Mouse (Mus musculus) limb, embryonic 10.5 days (tissue): Measurements from ENCODE around the gene Ankrd39. TPM values are rescaled to one million over a fixed set of nuclear protein-coding genes. Genes with fewer than 3 reads are reported as not detected.
"Not testable (repeated sequence)": the region's sequence is repeated elsewhere in the genome, so short reads cannot be mapped to it uniquely, and the experiment has no call there.

Experiments
- DNase-seq: peaks from one replicate; pipeline ENCODE4 v3.0.0-alpha.2; 2017; ENCODE audit warnings: low spot score
- H3K27ac ChIP-seq: fragments of 300-500 bp; sonication (generic); 2 replicates; pipeline ENCODE4 v1.5.1; 2016; ENCODE audit warnings: mild to moderate bottlenecking
- H3K27me3 ChIP-seq: fragments of 300-500 bp; sonication (generic); 2 replicates; pipeline ENCODE4 v1.6.1; 2016; ENCODE audit warnings: low read depth, mild to moderate bottlenecking; ENCODE audit not compliant: poor library complexity, severe bottlenecking
- H3K36me3 ChIP-seq: fragments of 300-500 bp; sonication (generic); 2 replicates; pipeline ENCODE4 v1.6.1; 2016; ENCODE audit warnings: mild to moderate bottlenecking, moderate library complexity
- H3K4me1 ChIP-seq: fragments of 300-500 bp; sonication (generic); 2 replicates; pipeline ENCODE4 v1.6.1; 2016
- H3K4me3 ChIP-seq: fragments of 300-500 bp; sonication (generic); 2 replicates; pipeline ENCODE4 v1.5.1; 2016; ENCODE audit warnings: mild to moderate bottlenecking, moderate library complexity
- H3K9me3 ChIP-seq: fragments of 300-500 bp; sonication (generic); replicated peaks from 2 replicates; pipeline ENCODE4 v1.6.1; 2016; ENCODE audit warnings: mild to moderate bottlenecking
- WGBS: fragments of 180-500 bp; shearing (Covaris S2); methylation state at CpG from one replicate; pipeline ENCODE4 v1.1.7; 2016; 5-methylcytosine and 5-hydroxymethylcytosine counted together
- polyA plus RNA-seq: library from polyadenylated mRNA; unstranded; fragments of >200 nt; fragmentation: Nextera tagmentation; extraction: Ambion mirVana; gene quantifications from 2 replicates; pipeline ENCODE4 v1.2.1, GENCODE M21; 2016

Gene Ankrd39
- polyA plus RNA-seq, 1 experiment from 2014 or later, result 20.3 TPM

DNA sequence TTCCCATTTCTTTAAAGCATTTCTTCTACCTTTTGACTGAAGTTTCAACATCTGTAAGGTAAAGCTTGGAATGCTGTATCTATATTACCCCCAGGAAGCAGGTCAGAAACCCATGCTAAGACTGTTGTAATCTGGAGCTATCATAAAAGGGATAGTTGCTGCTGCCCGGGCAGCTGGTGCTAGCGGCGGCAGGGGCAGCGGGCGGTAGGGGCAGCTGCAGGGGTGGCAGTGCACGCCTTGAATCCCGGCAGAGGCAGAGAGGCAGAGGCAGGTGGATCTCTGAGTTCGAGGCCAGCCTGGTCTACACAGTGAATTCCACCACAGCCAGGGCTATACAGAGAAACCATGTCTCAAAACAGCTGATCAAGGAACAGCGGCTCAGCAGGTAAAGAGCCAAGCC is 4.3 kb downstream of the Ankrd39 start:
- peaks cover 31% of the 10 kb centered on the region for H3K4me1 ChIP-seq

DNA sequence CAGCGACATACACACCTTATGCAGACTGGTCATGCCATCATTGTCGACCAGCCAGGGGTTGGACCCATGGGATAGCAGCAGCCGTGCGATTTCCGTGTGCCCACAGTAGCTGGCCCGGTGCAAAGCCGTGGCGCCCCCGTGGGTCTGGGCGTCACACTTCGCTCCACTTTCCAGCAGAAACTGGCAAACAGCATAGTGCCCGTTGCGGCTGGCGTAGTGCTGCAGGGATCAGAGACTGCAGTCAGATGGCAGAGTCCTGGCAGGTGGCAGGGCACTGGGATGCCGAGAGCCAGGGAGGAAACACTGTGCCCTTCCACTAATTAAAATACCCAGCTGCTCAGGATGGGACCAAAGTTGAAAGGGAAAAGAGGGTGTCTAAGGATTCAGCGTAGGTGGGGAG is 5.4 kb downstream of the Ankrd39 start:
- H3K9me3 ChIP-seq, result no peaks in the 10 kb centered on the region
- WGBS, result 96% methylated on average over 16 of the region's 16 CpGs

More for the DNA sequence above, 4.3 kb downstream of the Ankrd39 start:
- Histone ChIP-seq H3K27me3 (no peaks in the 10 kb centered on the region), H3K36me3 (peaks cover 42% of the 10 kb centered on the region), H3K9me3 (no peaks in the 10 kb centered on the region), H3K27ac (no peak overlapping the region), H3K4me3 (no peak overlapping the region)
- whole genome bisulfite sequencing, result 94% methylated on average over 9 of the region's 9 CpGs
- DNase-seq, result no peak

DNA sequence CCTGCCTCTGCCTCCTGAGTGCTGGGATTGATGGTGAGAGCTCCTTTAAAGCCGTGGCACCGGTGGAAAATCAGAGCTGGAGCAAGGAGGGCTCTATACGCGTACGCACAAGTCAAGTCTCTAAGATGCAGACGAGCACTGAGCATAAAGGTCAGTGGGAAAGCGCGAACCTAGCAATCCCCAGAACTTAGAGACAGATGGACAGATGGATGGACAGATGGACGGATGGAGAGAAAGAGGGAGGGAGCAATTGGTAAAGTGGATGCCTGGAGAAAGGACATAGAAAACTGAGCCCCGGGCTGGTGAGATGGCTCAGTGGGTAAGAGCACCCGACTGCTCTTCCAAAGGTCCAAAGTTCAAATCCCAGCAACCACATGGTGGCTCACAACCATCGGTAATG is 6.4 kb downstream of the Ankrd39 start:
- Histone ChIP-seq H3K36me3 (peaks cover 45% of the 10 kb centered on the region), H3K27ac (no peak overlapping the region), H3K9me3 (no peaks in the 10 kb centered on the region), H3K4me3 (no peak overlapping the region), H3K27me3 (no peaks in the 10 kb centered on the region), H3K4me1 (peaks cover 17% of the 10 kb centered on the region; the same call in 1 of the 2 replicates)
- WGBS, result 92% methylated on average over 12 of the region's 12 CpGs
- DNase-seq, result no peak

More for the DNA sequence above, 5.4 kb downstream of the Ankrd39 start:
- H3K4me1 ChIP-seq, result peaks cover 22% of the 10 kb centered on the region
- H3K4me3 ChIP-seq, result no peak overlapping the region
- peaks cover 45% of the 10 kb centered on the region for H3K36me3 ChIP-seq
- no peak for DNase-seq
- no peak overlapping the region for H3K27ac ChIP-seq
- no peaks in the 10 kb centered on the region for H3K27me3 ChIP-seq

DNA sequence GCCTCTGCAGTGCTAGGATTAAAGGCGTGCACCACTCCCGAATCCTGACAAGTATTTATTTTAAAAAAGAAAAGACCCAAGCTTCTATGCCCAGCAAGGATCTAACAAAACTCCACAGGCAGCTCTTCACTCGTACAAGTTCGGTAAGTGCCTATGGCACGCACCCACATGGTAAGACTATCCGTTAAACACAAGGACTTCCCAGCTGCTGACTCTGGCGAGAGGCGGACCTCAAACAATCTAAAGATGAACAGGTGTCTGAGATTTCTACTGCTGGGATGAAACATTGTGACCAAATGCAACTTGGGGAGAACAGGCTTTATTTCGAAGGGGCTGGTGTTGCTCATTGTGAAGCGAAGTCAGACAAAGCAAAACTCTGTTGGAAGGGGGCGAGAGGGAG is 7.1 kb downstream of the Ankrd39 start:
- peaks cover 45% of the 10 kb centered on the region for H3K36me3 ChIP-seq
- H3K9me3 ChIP-seq, result no peaks in the 10 kb centered on the region
- no peaks in the 10 kb centered on the region for H3K27me3 ChIP-seq
- peaks cover 17% of the 10 kb centered on the region; the same call in 1 of the 2 replicates for H3K4me1 ChIP-seq
- no peak overlapping the region for H3K4me3 ChIP-seq
- WGBS, result 92% methylated on average over 11 of the region's 11 CpGs
- H3K27ac ChIP-seq, result no peak overlapping the region
- no peak for DNase-seq

DNA sequence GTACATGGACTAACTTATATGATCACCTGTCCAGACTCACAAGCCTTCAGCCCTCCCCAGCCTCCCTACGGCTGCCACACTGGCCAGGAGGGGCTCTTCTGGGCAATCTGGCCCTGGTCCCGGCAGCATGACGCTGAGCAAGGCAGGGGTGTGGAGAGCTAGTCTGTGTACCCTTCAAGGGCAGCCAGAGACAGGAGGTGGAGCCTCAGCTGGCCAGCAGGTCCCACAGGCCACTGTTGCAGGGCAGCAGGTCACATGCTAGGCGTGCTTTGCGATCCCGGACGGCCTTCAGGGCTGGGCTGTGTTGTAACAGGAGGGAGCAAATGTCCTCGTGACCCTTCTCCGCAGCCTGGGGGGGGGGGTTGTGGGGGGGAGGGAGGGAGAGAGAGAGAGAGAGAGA is 8.1 kb downstream of the Ankrd39 start, which contains the start of gene Gm42417:
Gm42417 (minus strand) TSS at position 244 of the 400 bp plus-strand sequence.
- Histone ChIP-seq H3K36me3 (peaks cover 45% of the 10 kb centered on the region), H3K4me1 (peaks cover 17% of the 10 kb centered on the region; the same call in 1 of the 2 replicates), H3K27ac (no peak within 1 kb of the TSS), H3K4me3 (no peak within 1 kb of the TSS), H3K27me3 (no peaks in the 10 kb centered on the region), H3K9me3 (no peaks in the 10 kb centered on the region)
- WGBS, result 38% methylated on average over 9 of the region's 9 CpGs
- DNase-seq, result no peak

DNA sequence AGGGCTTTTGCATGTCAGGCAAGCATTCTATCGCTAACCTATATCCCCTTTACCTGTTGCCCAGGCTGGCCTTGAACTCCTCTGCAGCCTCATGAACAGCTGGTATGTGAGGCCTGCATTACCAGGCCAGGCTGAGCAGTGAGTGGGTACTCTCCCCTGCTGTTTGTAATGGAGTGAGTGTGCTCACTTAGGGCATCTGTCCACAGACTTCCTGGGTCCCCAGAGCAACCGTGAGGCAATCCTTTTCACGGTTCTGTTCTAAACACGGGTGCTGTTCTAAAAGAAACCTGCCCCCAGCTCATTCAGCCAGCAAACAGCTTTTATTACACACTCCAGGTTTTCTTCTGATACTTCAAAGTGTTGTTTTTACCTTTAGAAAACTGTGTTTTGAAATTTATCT is 8.5 kb downstream of the Ankrd39 start:
- WGBS, result 89% methylated on average over 4 of the region's 4 CpGs
- H3K4me1 ChIP-seq, result peaks cover 12% of the 10 kb centered on the region; the same call in 1 of the 2 replicates

DNA sequence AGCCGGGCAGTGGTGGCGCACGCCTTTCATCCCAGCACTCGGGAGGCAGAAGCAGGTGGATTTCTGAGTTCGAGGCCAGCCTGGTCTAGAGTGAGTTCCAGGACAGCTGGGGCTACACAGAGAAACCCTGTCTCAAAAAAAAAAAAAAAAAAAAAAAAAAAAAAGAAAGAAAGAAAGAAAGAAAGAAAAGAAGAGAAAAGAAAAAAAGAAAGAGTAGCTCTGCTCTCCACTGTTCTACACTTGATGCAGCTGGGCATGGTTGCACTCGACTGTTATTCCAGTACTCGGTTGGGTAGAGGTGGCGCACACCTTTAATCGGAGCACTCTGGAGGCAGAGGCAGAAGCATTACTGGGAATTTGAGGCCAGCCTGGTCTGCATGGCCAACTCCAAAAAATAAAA is 10.5 kb downstream of the Ankrd39 start, which contains the start of gene Ankrd23:
Ankrd23 (minus strand) TSS at position 101 of the 400 bp plus-strand sequence.
- not testable (repeated sequence) for H3K4me3 ChIP-seq, H3K27me3 ChIP-seq, DNase-seq, H3K27ac ChIP-seq, H3K4me1 ChIP-seq, H3K9me3 ChIP-seq
- WGBS, result 95% methylated on average over 9 of the region's 9 CpGs
- H3K36me3 ChIP-seq, result peaks cover 39% of the 10 kb centered on the region

More for the DNA sequence above, 8.5 kb downstream of the Ankrd39 start:
- Histone ChIP-seq H3K27ac (no peak overlapping the region), H3K9me3 (no peaks in the 10 kb centered on the region), H3K27me3 (no peaks in the 10 kb centered on the region), H3K36me3 (peaks cover 45% of the 10 kb centered on the region), H3K4me3 (no peak overlapping the region)
- DNase-seq, result no peak

DNA sequence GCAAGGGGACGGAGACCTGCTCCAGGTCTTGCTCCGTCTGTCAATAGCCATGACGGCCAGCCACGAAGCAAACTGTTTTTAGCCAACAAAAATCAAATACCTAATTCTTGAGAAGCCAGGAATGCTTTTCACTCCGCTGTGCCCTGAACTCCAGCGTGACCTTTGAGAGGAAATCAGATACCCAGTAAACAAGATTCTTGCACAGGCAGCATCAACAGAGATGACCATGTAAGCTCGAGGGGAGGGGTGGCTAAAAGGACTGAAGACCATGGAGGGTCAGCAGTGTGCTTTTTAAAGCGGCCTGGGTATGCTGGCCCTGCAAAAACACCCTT is 10.9 kb downstream of the Ankrd39 start:
- DNase-seq, result no peak
- no peaks in the 10 kb centered on the region for H3K27me3 ChIP-seq
- no peaks in the 10 kb centered on the region for H3K9me3 ChIP-seq
- no peak overlapping the region for H3K27ac ChIP-seq
- WGBS, result 78% methylated on average over 8 of the region's 8 CpGs
- H3K4me1 ChIP-seq, result 0 out of 2 replicates have a peak, but pooled peaks cover 10% of the 10 kb centered on the region
- peaks cover 39% of the 10 kb centered on the region for H3K36me3 ChIP-seq
- no peak overlapping the region for H3K4me3 ChIP-seq

DNA sequence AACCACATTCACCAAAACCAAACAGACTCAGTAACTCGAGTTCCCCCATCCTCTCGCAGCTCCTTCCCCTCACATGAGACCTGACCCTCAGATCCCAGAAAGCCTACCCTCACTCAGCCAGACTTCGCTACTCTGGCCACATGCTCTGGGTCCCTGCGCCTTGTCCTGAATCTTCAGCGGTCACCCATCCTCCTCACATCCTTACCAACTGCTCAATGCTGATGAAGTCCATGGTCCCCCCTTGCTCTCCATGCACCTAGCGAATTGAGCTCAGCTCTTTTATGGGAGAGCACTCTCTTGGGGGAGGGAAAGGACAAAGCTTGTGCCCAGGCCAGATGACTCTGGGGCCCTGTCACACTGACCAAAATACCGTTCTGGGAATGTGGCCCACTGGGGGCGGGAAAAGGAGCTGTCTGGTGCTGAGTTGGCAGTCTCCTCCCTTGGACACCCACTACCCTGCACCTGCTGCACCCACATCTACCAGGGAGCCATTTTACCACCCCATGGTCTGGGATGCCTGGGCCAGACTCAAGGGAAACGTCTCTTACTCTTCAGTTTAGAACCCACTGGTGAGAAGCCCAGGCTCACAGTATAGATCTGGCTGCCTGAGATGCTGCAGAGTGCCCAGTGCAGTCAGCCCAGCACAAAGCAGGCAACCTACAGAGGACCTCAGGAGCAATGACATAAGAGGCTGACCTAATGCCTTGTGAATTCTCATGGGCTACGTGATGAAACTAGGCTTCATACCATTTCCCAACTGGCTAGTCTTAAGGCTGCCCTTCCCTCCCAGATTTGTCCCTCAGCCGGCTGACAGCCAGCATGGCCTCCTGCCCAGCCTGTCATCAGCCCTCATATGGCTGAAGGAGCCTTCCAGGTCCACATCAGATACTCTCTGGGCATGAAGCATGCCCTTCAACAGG is 11.5 kb downstream of the Ankrd39 start:
- no peak overlapping the region for H3K27ac ChIP-seq
- 85% methylated on average over 11 of the region's 11 CpGs for WGBS

DNA sequence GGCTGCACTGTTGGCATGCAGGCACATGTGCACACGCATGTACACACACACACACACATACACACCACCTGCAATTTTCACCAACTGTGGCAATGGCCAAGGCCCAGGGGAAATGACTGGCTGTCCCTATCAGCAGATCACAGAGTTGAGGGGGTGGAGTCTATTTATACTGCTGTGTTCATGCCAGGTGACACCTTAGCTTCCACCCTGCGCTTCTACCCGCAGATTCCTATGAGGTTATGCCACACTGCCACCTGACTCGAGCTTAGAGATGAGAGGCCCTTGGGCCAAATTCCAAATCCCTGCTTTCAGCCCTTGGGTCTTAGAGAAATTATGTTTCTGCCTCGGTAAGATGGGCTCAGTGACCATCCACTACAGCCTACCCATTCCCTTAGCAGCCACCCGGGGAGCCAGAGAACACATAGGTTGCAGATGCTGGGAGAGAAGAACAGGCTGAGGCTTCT is 12.6 kb downstream of the Ankrd39 start:
- Histone ChIP-seq H3K4me1 (0 out of 2 replicates have a peak, but pooled peaks cover 9% of the 10 kb centered on the region), H3K4me3 (no peak overlapping the region)

More for the DNA sequence above, 11.5 kb downstream of the Ankrd39 start:
- no peak overlapping the region for H3K4me3 ChIP-seq
- no peaks in the 10 kb centered on the region for H3K27me3 ChIP-seq
- no peaks in the 10 kb centered on the region for H3K9me3 ChIP-seq
- peaks cover 39% of the 10 kb centered on the region for H3K36me3 ChIP-seq
- no peak for DNase-seq
- 0 out of 2 replicates have a peak, but pooled peaks cover 10% of the 10 kb centered on the region for H3K4me1 ChIP-seq

DNA sequence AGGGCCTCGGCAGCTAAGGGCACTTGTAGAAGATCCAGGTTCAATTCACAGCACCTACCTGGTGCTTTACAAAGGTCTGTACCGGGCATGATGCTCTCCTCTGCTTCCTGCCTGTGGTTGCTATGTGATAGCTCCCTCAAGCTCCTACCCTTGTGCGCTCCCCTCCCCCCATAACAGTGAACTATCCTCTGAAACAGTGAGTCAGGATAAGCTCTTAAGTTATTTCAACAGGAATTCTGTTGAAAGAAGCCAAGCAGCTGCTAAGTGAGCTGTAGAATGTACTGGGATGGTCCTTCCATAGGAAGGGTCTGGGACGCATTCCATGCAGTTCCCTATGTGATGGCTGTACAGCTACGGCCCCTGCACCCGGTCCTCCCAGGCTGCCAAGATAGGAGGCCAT is 13.7 kb downstream of the Ankrd39 start:
- Histone ChIP-seq H3K9me3 (no peaks in the 10 kb centered on the region), H3K36me3 (peaks cover 23% of the 10 kb centered on the region), H3K4me1 (0 out of 2 replicates have a peak, but pooled peaks cover 3% of the 10 kb centered on the region), H3K4me3 (no peak overlapping the region), H3K27ac (no peak overlapping the region; the same call in 1 of the 2 replicates), H3K27me3 (no peaks in the 10 kb centered on the region)
- DNase-seq, result no peak
- 84% methylated on average over 6 of the region's 6 CpGs for WGBS

More for the DNA sequence above, 12.6 kb downstream of the Ankrd39 start:
- WGBS, result 73% methylated on average over 6 of the region's 6 CpGs
- no peaks in the 10 kb centered on the region for H3K27me3 ChIP-seq
- DNase-seq, result no peak
- no peaks in the 10 kb centered on the region for H3K9me3 ChIP-seq
- no peak overlapping the region for H3K27ac ChIP-seq
- H3K36me3 ChIP-seq, result peaks cover 32% of the 10 kb centered on the region

DNA sequence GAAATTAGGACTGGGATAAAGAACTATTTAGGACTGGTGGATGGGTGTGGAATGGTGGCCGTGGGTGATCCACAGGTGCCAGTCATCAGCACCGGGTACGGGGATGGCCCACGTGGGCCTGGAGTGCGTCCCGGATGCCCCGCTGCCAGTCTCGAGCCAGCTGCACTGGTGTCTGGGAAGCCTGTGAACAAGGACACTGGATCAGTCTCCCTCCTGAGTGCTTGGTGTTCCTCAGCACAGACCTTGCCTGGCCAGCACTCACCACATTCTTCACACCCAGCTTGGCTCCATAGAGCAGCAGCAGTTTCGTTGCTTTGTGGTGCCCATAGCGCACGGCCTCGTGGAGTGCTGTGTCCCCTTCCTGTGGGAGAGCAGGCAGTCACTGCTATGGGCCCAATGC is 15.8 kb downstream of the Ankrd39 start:
- no peaks in the 10 kb centered on the region for H3K27me3 ChIP-seq
- H3K9me3 ChIP-seq, result no peaks in the 10 kb centered on the region
- H3K27ac ChIP-seq, result no peak overlapping the region
- H3K4me3 ChIP-seq, result no peak overlapping the region
- 92% methylated on average over 12 of the region's 12 CpGs for WGBS
- H3K36me3 ChIP-seq, result peaks cover 33% of the 10 kb centered on the region
- no peak for DNase-seq
- H3K4me1 ChIP-seq, result 0 out of 2 replicates have a peak, but pooled peaks cover 3% of the 10 kb centered on the region

DNA sequence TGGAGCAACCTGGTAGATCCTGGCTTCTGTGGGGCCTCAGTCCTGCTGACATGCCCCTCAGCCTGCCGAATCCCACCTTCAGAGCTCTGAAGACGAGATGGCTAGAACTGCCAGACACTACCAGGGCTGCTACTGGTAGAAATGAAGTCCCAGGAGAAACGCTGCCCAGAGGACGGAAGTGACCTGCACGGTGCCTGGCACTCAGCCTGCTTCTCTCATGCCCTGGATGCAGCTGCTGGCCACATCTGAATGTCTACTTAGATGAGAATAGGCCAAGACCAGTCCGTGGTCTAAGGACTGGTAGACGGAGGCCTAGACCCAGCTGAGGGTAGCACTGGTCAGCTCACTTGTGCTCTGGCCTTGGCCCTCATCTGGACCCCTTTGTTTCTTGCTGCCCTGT is 16.3 kb downstream of the Ankrd39 start:
- Histone ChIP-seq H3K27ac (no peak overlapping the region), H3K4me3 (no peak overlapping the region)
- WGBS, result 96% methylated on average over 7 of the region's 7 CpGs

More for the DNA sequence above, 16.3 kb downstream of the Ankrd39 start:
- H3K27me3 ChIP-seq, result no peaks in the 10 kb centered on the region
- peaks cover 37% of the 10 kb centered on the region for H3K36me3 ChIP-seq
- no peaks in the 10 kb centered on the region for H3K9me3 ChIP-seq
- no peak for DNase-seq
- H3K4me1 ChIP-seq, result no peaks in the 10 kb centered on the region
